Comparison of ENCODE assay signal across 24 mouse cellular contexts in the genomic region with DNA sequence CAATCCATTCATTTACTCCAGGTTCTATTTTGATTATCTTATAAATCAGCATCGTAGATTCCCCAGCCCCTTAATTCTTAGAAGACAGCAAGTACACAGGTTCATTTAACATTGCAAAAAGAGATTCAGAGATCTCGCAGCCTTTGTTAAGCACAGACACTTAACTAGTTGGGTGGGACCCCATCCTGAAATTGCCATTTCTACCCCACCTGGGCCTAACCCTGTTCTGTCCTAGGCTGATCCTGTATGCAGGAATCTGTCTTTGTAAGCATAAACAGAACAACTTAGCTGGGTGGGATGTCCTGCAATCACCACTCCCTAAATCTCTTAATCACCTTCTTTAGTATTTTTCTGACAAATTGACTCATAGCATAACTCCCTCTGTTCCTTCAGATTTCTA.
"Had no signal": no experiment of that assay in that cellular context is flagged by ENCODE, and none has a peak within 500 bp of the region (broad histone marks: within the 10 kb centered on the region; RNA-seq: fewer than 3 reads in every experiment).

No protein-coding gene starts in this region.

- DNase-seq: cerebellum, adult 9-11 months; cerebellum, postnatal 10 days; cerebellum, postnatal 14 days; cerebellum, postnatal 25 days; cerebellum, postnatal 36 days; embryo, embryonic 11 days; forebrain, postnatal 0 days; gastrocnemius, adult 2 months; gastrocnemius, postnatal 10 days; gastrocnemius, postnatal 14 days; gastrocnemius, postnatal 25 days; gastrocnemius, postnatal 36 days; heart, adult 11 months; heart, adult 18-20 months; heart, adult 2 months had no signal

- H3K4me3 ChIP-seq: embryonic facial prominence, embryonic 10.5 days; embryonic facial prominence, embryonic 12.5 days; embryonic facial prominence, embryonic 13.5 days; embryonic facial prominence, embryonic 15.5 days; erythroblast, embryonic 14.5 days; forebrain, embryonic 10.5 days; forebrain, embryonic 12.5 days; forebrain, embryonic 13.5 days; forebrain, embryonic 15.5 days; gastrocnemius, adult 2 months; heart, adult 2 months had no signal

- H3K27ac ChIP-seq: embryonic facial prominence, embryonic 10.5 days; embryonic facial prominence, embryonic 12.5 days; embryonic facial prominence, embryonic 13.5 days; embryonic facial prominence, embryonic 15.5 days; forebrain, embryonic 10.5 days; forebrain, embryonic 12.5 days; forebrain, embryonic 13.5 days; forebrain, embryonic 15.5 days; gastrocnemius, adult 2 months; heart, adult 2 months had no signal
